Mouse (Mus musculus): ENCODE measurements around the gene Slc25a48.

DNA sequence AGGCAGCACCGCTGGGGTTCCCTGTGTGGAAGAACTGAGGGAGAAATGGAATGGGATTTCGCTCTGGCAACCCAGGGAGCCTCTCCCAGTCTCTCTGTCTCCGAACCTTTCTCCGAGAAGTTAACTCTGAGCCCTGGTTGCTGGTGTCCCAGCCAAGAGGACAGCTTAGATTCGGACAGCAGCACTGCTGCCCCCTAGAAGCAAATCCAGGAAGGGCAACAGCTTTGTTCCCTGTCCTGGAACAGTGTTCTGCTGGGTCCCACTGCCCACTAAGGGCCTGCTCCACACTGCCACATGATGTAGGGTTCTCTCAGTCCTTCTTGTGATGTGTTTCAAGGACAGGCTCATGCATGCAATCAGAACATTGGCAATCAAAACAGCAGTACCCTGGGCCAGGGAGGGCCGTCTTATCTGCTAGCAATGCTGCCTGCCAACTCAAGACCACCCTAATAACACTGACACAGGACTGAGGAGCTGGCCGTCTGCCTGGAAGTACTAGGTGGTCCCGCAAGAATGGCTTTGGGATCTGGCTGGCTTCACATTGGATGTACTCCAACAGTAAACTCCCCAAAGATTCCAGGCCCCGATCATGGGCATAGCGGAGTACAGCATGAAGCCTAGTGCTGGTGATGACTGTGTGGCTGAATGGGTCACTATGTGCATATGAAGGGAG is 2.4 kb upstream of the Slc25a48 start:
- TF ChIP-seq CTCF (IDR thresholded peaks at IDR 0.05; ENCODE audit: low read depth): peak; percentile 48
- no peak for TF ChIP-seq EP300 (optimal IDR thresholded peaks at IDR 0.05)

All from stomach, postnatal 0 days (tissue).